Mouse (Mus musculus) heart, adult 2 months (tissue): Measurements from ENCODE around the gene Pi4k2b.

ENCODE experiments used
- CTCF ChIP-seq: fragments of 200-600 bp; IDR thresholded peaks from 2 replicates; pipeline ENCODE4 v1.8.1; 2022; ENCODE audit warnings: antibody characterized with exemption, mild to moderate bottlenecking, moderate library complexity
- EP300 ChIP-seq: fragments of 200-500 bp; IDR thresholded peaks from 2 replicates; pipeline ENCODE4 v1.6.1; 2011; ENCODE audit warnings: low read depth, low read length, control low read depth; ENCODE audit not compliant: insufficient read depth
- POLR2A ChIP-seq: fragments of 200-500 bp; IDR thresholded peaks from 2 replicates; pipeline ENCODE4 v1.6.1; 2011; ENCODE audit warnings: mild to moderate bottlenecking, low read depth, low read length, control low read depth; ENCODE audit not compliant: insufficient read depth

- no peak for TF ChIP-seq CTCF
- no peak for TF ChIP-seq EP300
- TF ChIP-seq POLR2A: no peak
These were observed 65.7 kb downstream of the Pi4k2b start for GRCm38 (mm10) chr5:52807030-52807429.
